In the genomic region with DNA sequence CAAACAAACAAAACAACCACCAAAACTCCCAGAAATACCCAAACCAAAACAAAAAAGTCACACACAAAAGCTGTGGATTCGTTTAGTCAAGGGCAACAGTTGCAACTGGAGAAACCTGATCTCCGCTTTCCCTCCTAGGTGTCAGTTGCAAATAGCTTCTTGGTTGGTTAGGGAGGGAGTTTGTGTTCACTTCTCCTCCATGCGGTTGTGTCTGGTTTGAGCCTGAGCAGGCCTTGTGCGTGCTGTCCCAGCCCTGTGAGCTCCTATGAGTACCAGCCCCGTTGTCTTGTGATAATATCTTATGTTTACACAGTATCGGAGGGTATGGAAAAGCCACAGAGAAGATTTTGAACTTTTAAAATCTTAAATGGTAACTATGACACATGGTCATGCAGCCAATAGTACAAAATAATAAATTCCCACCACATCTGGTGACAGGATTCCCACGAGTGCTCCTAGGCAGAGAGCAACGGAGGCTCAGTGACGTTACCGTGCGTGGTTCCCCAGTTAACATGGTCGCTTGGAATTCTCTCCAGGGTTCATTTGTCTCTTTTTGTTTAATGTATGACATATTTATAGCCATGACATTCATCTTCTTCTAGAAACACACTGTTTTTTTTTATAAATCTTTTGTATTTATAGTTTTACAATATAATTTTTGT, we compare ENCODE assay signal across 13 mouse cellular contexts. TPM values are rescaled to one million over a fixed set of nuclear protein-coding genes. Genes with fewer than 3 reads are reported as not detected.
DNase-seq lines count a peak whose midpoint lies in the region; ATAC-seq and TF ChIP-seq lines count a peak whose summit lies in the region.
"Had no signal": no experiment of that assay in that cellular context is flagged by ENCODE, and none has a peak within 500 bp of the region (broad histone marks: within the 10 kb centered on the region; RNA-seq: fewer than 3 reads in every experiment).

No protein-coding gene starts in this region.

- WGBS in lung, embryonic 14.5 days = 40% methylated on average over 12 of the region's 12 CpGs
- 75% methylated on average over 12 of the region's 12 CpGs for WGBS in hindbrain, postnatal 0 days

- no peak overlapping the region for H3K4me2 ChIP-seq in lung, embryonic 14.5 days
- no peak overlapping the region for H3K4me2 ChIP-seq in hindbrain, postnatal 0 days (ENCODE audit: low read depth, low read length)
- H3K4me2 ChIP-seq: hindbrain, embryonic 15.5 days had no signal

- H3K9me3 ChIP-seq in lung, embryonic 14.5 days (ENCODE audit: low read depth, low read length) = no peaks in the 10 kb centered on the region
- H3K9me3 ChIP-seq in hindbrain, postnatal 0 days (ENCODE audit: low read length) = no peaks in the 10 kb centered on the region
- H3K9me3 ChIP-seq: hindbrain, embryonic 15.5 days had no signal

- ATAC-seq in lung, embryonic 14.5 days (ENCODE audit: insufficient read depth) = 0 out of 2 replicates have a peak, but pooled peaks have one; percentile 41
- no peak for ATAC-seq in erythroblast, adult 5-6 weeks (replicated peaks; ENCODE audit: low FRiP score, poor library complexity, severe bottlenecking)
- ATAC-seq in hindbrain, postnatal 0 days = no peak

- no peak overlapping the region for H3K9ac ChIP-seq in lung, embryonic 14.5 days
- H3K9ac ChIP-seq in hindbrain, postnatal 0 days (replicated peaks; ENCODE audit: low read length) = no peak overlapping the region
- H3K9ac ChIP-seq: hindbrain, embryonic 15.5 days had no signal

- H3K27me3 ChIP-seq in lung, embryonic 14.5 days (ENCODE audit: insufficient read depth, low read length) = no peaks in the 10 kb centered on the region
- H3K27me3 ChIP-seq in hindbrain, postnatal 0 days (ENCODE audit: insufficient read depth, low read length) = no peaks in the 10 kb centered on the region
- H3K27me3 ChIP-seq: hindbrain, embryonic 15.5 days had no signal

- no peak for TF ChIP-seq CTCF in lung, embryonic 14.5 days (IDR thresholded peaks at IDR 0.05; ENCODE audit: low read depth)
- TF ChIP-seq CTCF in hindbrain, postnatal 0 days (IDR thresholded peaks at IDR 0.05; ENCODE audit: low read depth) = no peak

- no peak overlapping the region for H3K4me3 ChIP-seq in lung, embryonic 14.5 days (ENCODE audit: low read depth, low read length)
- H3K4me3 ChIP-seq in hindbrain, postnatal 0 days (ENCODE audit: low read length) = no peak overlapping the region
- H3K4me3 ChIP-seq: heart, adult 2 months; hindbrain, embryonic 15.5 days had no signal

- H3K4me1 ChIP-seq in lung, embryonic 14.5 days (ENCODE audit: insufficient read depth) = no peaks in the 10 kb centered on the region
- no peaks in the 10 kb centered on the region for H3K4me1 ChIP-seq in hindbrain, postnatal 0 days (ENCODE audit: insufficient read depth, low read length)
- H3K4me1 ChIP-seq: hindbrain, embryonic 15.5 days had no signal

- peak overlapping the region; percentile 73; the same call in 1 of the 2 replicates for H3K27ac ChIP-seq in lung, embryonic 14.5 days (ENCODE audit: low read depth)
- H3K27ac ChIP-seq in hindbrain, postnatal 0 days = no peak overlapping the region
- H3K27ac ChIP-seq: hindbrain, embryonic 15.5 days had no signal

- peaks cover 29% of the 10 kb centered on the region for H3K36me3 ChIP-seq in lung, embryonic 14.5 days (ENCODE audit: insufficient read depth)
- H3K36me3 ChIP-seq in hindbrain, postnatal 0 days (ENCODE audit: insufficient read depth, low read length) = no peaks in the 10 kb centered on the region

- DNase-seq in embryo, embryonic 10 days (ENCODE audit: low spot score) = peak; percentile 51
- no peak for DNase-seq in embryo, embryonic 9.5 days (ENCODE audit: extremely low spot score)
- DNase-seq in lung, embryonic 14.5 days = peak; percentile 33
- no peak for DNase-seq in lung, postnatal 25 days (ENCODE audit: low spot score)
- DNase-seq in kidney, adult 8-10 months = peak; percentile 8 to 17
- peak; percentile 27 for DNase-seq in mesoderm, embryonic 11.5 days (ENCODE audit: low read depth, low spot score)
- no peak for DNase-seq in hindbrain, postnatal 0 days (ENCODE audit: low spot score)
- DNase-seq: cerebellum, postnatal 25 days; heart, adult 2 months; right cerebral cortex, postnatal 25 days; thymus, postnatal 4 days had no signal

RNA-seq across cellular contexts. Expression of a gene that starts 46.7 kb away (rescaled TPM):
- 7.1 and 7.7 TPM in 2 replicates for polyA plus RNA-seq in lung, embryonic 14.5 days (2014; fragmentation: Nextera tagmentation; extraction: Ambion mirVana)
- total RNA-seq in erythroblast, adult 5-6 weeks (2015; ENCODE audit: low replicate concordance) = 2.9 and 3.5 TPM in 2 replicates
- 3.1 and 4.2 TPM in 2 replicates for total RNA-seq in erythroblast, adult 5-6 weeks (2017; ENCODE audit: low replicate concordance)
- total RNA-seq in hindbrain, postnatal 0 days (2014; rRNA removed) = 46.0 and 51.5 TPM in 2 replicates
- polyA plus RNA-seq in hindbrain, postnatal 0 days (2015; fragmentation: Nextera tagmentation; extraction: Ambion mirVana) = 3.7 and 4.4 TPM in 2 replicates

Comparison
In these comparisons a context has a peak if more than half of its experiments do, and no peak if none do; other contexts are left out.
1. DNase-seq: peak in embryo, embryonic 10 days (single experiment), lung, embryonic 14.5 days (single experiment), kidney, adult 8-10 months (2 of 2) and mesoderm, embryonic 11.5 days (single experiment); none in embryo, embryonic 9.5 days (single experiment), lung, postnatal 25 days (single experiment) and hindbrain, postnatal 0 days (single experiment).